Mouse (Mus musculus): Measurements from ENCODE around the gene Gadl1.
A peak's percentile ranks its signal among the peaks of the same experiment; 100 is the strongest.

The Gadl1 gene

GRCm38 (mm10) chr9:116091921-116092320 is 182.7 kb downstream of the Gadl1 start:
- DNase-seq = peak; percentile 51

- DNase-seq = peak; percentile 54
Measured at GRCm38 (mm10) chr9:116098724-116099595, 189.7 kb downstream of the Gadl1 start.

GRCm38 (mm10) chr9:116099596-116099993 is 190.3 kb downstream of the Gadl1 start:
- no peak for DNase-seq

DNA sequence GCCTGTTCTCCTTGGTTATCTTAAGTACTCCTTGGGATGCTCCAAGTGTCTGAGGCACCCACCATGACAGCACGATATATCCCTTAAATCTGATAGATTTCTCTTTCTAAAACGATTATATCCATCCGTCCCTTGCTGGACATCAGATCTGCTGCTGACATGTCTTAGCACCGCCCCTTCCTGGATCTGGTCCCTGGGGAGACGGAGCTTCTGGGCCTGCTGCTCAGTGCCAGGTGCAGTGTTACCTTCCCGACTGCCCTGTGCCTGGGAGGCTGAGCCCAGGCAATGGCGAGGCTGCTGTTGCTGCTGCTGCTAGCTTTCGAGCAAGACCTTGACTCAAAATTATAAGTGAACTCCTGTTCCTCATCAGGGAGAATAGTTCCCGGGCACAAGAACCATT is 190.8 kb downstream of the Gadl1 start:
- DNase-seq = no peak

DNA sequence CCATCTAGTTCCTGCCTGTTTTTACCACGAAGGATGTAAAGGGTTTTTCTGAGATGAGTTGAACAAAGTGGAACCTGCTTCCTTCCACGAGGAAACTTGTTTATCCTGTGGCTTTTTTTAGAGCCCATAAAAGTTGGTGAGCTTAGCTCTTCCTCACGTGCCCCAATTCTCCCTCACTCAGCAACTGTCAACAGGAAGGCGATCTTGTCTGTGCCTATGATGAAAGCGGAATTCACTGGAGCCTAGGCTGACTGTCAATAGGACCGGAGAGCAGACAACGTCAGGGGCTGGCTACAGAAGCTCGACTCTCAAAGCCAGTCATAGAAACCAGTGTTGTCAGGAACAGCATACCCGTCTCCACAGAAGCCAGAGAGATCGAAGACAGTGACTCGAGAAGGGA is 192.6 kb downstream of the Gadl1 start:
- DNase-seq = no peak

DNA sequence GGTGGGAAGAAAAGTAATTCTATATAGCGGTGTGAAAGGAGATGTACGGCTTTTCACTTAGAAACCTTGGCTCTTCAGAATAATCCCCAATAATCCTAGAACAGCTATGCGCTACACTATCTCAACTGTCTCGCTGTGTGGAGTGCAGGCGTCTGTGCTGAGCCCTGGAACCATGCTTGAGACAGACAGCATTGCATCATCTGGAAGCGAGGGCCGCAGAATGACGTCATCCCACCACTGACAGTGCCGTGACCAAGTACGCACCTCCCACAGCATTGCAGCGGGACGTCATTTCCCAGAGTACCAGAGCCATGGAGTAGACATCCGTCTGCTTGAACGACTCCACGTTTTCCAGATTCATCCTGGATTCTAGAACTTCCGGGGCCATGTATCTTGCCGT is 195.5 kb downstream of the Gadl1 start:
- no peak for DNase-seq

DNA sequence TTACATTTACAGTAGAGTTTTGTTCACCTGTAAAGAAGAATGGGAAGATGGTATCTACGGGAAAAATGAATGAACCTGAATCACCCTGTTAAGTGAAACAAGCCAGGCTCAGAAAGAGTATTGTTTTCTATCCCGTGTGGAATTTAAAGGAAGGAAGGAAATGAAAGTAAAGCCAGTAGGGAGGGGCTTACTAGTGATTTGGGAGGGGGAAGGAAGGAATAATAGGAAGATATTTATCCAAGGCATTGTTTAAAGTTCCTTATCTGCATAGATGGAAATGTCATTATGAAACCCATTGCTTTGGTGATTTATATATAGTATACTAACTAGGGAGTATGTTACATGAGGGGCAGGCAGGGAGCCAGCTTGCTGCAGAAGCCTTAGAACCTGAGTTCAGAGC is 199.5 kb downstream of the Gadl1 start:
- DNase-seq = no peak

GRCm38 (mm10) chr9:116111149-116111970 is 202.1 kb downstream of the Gadl1 start:
- DNase-seq = no peak

DNA sequence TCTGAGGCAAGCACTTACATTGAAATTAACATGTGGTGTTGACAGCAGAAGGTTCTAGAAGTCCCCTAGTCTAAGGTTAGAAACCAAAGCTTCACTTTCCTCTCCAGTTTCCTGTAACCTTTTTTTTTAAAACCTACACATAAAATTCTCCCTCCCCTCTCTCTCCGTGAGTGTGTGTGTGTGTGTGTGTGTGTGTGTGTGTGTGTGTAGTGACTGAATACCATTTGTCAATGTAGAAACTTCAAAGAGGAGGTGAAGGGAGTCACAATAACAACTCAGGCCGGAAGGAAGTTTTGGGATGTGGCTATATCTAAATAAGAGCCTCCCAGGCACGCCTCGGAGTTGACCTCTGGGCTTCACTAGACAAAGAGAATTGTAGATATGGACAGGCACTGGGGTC is 205.1 kb downstream of the Gadl1 start:
- DNase-seq = peak; percentile 40

GRCm38 (mm10) chr9:116115875-116116274 is 206.6 kb downstream of the Gadl1 start:
- DNase-seq = no peak

GRCm38 (mm10) chr9:116118332-116118872 is 209.1 kb downstream of the Gadl1 start:
- DNase-seq = no peak

DNA sequence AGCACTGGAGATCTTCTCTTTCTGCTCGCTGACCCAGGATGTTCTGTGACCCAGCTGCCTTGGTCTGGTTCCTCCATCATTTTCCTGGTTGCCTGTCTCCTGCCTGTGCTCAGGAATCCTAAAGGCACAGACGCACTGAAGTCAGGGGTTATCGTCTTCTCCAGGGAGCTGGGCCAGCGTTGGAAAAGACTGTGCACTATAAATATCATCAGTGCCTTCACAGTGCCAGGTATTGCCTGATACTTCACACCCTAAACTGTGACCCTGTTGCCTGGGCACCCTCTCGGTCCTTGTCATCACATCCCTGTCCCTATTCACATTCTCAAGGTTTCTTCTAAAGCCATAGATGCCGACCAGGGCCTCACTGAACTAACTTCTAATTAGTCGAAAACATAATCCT is 210.7 kb downstream of the Gadl1 start:
- no peak for DNase-seq

- no peak for DNase-seq
Measured at GRCm38 (mm10) chr9:116121472-116121871, 212.2 kb downstream of the Gadl1 start.

DNA sequence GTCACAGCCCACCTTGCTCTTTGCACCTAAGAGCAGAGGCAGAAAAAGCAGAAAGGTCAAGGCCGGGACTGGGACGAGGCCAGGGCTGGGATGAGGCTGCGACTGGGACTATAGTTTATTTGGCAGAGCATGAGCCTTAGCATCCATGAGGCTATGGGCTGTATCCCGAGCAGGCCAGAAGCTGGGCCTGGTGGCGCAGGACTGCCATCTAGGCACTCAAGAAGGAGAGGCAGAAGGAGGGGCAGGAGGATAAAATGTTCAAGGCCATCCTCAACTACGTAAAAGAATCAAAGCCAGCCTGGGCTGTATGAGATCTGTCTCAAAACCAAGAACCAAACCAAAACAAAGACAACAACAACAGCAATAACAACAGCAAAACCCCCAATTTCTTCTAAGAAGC is 213.3 kb downstream of the Gadl1 start:
- DNase-seq = no peak

DNA sequence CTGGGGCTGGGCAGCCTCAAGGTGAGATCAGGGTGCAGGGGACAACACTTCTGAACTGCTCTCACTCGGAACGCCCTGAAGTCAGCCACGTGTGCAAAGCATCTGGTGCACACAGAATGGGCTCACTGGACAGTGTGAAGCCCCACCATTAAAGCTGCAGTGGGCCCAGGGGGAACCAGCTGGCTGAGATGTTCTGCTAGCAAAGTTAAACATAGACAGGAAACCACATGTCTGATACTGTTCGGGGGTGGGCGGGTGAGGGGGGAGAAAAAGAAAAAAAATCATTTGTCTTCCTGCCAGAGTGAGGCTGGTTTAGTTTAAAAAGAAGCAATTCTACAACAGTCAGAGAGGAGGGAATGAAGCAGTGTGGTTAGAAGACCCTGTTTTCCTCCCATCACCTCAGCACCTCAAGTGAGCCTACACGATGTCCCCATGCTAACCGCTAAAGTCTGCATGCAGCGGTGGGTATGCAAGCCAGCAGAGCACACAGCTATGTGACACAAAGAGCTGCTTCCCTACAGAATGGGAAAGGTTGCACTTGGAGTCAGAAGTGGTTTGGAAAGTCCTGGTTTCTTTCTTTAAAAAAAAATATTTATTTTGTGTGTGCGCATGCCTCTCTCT is 213.8 kb downstream of the Gadl1 start:
- DNase-seq = peak; percentile 49

All from embryo, embryonic 11 days (tissue).